Mouse (Mus musculus): Measurements from ENCODE around the gene Kifc1. TPM values are rescaled to one million over a fixed set of nuclear protein-coding genes. Genes with fewer than 3 reads are reported as not detected.

The Kifc1 gene
- under 1 TPM in 1 of 2 experiments, not detected in 1; 0.34 TPM for total RNA-seq (2021)
- long read RNA-seq, experiment 1, result 0 reads
- long read RNA-seq, experiment 2, result 0 reads

DNA sequence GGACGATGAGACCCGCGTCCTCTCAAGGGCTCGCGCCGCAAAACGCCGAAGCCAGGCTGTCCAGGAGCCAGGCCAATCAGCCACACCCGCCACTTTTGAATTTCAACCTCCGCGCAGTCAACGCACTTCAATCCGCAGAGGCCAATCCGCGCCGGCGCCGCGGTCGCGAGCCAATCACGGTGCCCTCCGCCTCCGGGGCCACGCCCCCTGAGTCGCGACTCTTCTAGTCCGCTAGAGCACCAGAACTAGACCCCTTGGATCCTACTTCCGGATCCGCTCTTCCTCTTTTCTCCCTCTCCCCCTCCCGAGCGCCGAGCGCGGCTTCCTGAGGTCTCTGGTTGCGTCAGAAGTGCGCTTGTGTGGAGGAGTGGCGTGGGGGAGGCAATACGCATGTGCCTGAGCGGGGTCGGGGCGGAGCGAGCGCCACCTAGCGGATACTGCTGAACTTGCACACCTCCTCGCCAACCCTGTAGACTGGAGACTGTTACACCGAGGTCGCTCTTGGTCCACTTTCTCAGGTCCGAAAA is at the start of gene Kifc1:
TSS of gene Kifc1 (minus strand) at position 129 of the 527 bp plus-strand sequence.
- DNase-seq (ENCODE audit: low spot score), result peak; percentile 99

DNA sequence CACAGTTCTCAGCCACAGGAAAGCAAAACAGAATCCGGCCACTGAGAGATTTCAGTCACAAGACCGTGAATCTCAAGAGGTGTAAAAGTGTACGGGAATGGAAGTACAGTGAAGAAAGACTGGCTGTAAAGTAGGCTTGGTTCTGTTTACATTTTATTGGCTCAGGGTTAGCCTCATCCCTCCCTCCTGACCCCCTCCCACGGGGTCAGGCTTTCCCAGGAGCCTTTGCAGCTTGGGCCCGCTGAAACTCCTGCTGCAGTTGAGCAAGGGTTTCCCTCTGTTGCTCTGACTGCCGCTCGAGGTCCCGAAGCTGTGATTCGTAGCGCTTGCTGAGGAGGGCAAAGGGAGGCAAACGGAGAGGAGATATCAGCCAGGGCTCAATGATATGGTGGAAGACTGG is 48.3 kb upstream of the Kifc1 start:
- no peak for DNase-seq (ENCODE audit: low spot score)

DNA sequence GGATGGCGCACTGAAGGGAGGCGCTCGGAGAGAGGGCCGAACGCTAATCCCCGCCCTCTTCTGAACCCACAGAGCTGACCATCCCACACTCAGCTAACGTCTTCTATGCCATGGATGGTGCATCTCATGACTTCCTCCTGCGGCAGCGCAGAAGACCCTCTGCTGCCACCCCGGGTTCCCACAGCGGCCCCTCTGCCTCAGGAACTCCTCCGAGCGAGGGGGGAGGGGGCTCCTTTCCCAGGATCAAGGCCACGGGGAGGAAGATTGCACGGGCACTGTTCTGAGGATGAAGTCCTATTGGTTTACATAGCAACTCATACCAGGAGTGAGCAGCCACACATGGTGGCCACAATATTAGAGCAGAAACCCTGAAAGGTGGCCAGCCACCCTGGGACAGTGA is 46.5 kb upstream of the Kifc1 start:
- no peak for DNase-seq (ENCODE audit: low spot score)

DNA sequence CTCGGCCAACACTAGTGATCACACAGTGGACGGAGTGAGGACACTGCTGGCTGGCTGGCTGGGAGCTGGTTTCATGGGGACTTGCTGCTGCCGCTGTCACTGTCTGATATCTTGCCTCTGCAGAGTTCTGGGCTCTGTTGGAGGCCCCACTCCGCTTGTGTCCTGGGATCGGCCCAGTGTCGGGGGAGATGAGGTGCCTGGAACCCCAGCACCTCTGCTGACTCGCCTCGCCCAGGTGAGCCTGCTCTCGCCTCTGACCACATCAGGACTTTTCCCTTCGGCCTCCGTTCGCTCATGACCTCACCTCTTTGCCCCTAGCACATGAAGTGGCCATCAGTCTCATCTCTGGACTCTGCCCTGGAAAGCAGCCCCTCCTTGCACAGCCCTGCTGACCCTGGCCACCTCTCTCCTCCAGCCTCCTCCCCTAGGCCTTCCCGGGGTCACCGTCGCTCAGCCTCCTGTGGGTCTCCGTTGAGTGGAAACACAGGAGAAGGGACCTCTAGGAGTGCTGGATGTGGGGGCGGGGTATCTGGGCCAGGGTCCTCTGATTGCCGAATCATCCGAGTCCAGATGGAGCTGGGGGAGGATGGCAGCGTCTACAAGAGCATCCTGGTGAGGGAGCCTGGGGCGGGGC is 45.1 kb upstream of the Kifc1 start:
- DNase-seq (ENCODE audit: low spot score), result no peak

DNA sequence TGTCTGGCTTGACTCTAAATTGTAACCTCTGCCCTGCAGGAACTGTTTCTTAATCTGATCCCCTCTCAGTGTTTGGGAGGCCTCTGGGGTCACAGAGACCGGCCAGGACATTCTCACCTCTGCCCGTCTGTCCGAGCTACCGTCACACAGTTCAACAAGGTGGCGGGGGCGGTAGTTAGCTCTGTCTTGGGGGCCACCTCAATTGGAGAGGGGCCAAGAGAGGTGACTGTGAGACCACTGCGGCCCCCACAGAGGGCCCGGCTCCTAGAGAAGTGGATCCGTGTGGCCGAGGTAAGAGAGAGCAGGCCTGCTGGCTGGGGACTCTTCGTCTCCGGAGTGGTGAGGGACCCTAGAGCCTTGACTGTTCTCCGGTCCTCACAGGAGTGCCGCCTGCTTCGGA is 42.5 kb upstream of the Kifc1 start:
- no peak for DNase-seq (ENCODE audit: low spot score)

DNA sequence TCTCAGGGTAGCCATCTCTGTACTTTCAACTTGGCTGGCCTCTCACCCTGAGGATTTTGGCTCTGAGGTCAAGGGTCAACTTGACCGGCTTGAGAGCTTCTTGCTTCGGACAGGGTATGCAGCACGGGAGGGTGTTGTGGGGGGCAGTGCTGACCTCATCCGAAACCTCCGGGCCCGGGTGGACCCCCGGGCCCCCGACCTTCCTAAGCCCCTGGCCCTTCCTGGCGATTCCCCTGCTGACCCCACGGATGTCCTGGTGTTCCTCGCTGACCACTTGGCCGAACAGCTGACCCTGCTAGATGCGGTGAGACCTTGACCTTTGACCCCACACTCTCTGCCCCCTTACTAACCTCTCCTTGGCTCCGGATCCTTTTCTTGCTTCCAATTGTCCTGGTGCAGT is 42.0 kb upstream of the Kifc1 start:
- no peak for DNase-seq (ENCODE audit: low spot score)

DNA sequence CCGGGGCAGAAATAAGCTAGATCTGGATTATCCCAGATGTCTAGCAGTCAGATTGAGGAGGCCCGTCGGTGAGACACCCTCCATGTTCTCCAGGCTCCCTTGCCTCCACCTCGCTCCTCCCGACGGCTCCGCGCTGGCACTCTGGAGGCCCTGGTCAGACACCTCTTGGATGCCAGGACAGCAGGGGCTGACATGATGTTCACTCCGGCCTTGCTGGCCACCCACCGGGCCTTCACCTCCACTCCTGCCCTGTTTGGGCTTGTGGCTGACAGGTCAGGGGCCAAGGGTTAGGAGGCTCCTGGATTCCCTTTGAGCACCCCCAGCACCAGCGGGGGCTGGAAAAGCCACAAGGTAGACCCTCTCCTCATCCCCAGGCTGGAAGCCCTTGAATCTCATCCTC is 41.5 kb upstream of the Kifc1 start:
- DNase-seq (ENCODE audit: low spot score), result no peak

DNA sequence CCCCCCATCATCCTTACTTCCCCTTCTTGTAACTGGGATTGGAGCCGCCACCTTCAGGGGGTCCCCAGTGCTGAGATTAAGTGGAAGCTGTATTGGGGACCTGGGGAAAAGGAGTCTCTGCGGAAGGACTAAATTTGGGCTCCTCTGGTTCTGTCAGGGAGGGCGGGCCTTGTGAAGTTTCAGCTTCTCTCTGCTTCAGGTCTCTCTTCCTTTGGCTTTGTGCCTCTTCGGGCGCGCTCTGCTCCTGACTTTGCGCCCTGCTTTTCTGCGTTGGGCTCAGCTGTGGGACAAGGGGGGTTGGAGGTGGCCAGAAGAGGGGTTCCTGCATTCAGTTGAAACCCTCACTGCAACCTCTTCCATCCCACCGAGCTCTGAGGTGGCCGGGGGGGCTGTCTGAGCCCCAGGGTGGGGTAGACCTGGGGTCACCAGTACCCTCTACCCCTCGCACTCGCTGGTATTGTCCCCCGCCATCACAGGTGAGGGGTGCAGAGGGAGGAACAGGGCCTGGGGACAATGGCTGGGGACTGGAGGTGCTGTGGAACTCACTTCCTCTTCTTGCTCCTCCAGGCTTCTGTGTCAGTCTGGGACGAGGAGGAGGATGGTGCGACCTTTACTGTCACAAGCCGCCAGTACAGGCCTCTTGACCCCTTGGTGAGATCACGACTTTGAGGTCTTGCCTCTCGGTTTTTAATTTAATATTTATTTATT is 40.9 kb upstream of the Kifc1 start:
- no peak for DNase-seq (ENCODE audit: low spot score)

DNA sequence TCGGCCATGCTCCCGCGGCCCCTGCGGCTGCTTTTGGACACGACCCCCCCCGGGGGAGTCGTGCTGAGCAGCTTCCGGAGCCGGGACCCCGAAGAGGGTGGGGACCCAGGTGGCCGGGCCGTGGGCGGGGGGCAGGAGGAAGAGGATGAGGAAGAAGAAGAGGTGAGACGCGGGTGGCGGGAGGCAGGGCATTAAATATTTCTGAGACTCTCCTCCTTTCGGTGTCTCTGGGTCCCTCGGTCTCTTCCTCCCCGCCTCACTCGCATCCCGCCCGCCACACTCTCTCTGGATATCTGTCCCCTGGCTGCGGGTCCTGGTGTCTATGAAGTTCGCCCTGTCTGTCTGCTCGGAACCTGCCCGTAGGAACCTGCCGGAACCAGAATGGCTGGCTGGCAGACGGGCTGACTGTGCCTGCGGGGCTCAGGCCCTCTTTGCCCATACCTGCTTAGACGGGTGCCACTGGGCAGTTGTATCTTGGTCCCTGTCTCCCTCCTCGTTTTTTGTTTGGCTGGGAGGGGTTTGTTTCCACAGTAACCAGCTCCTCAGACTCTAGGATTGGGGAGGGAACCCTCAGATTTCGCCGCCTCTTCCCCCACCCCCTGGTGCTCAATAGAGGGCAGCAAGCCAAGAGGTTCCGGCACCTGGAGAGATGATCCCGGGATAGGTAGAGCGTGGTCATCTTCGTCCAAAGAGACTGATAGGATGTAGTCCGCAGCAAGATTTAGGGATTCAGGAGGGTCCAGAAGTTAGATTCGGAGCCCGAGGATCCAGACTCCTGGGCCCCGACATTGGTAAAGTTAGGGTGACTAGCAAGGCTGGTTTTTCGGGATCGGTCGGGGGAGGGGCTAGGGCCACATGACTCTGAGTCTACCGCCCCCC is 40.1 kb upstream of the Kifc1 start:
- peak; percentile 53 for DNase-seq (ENCODE audit: low spot score)

DNA sequence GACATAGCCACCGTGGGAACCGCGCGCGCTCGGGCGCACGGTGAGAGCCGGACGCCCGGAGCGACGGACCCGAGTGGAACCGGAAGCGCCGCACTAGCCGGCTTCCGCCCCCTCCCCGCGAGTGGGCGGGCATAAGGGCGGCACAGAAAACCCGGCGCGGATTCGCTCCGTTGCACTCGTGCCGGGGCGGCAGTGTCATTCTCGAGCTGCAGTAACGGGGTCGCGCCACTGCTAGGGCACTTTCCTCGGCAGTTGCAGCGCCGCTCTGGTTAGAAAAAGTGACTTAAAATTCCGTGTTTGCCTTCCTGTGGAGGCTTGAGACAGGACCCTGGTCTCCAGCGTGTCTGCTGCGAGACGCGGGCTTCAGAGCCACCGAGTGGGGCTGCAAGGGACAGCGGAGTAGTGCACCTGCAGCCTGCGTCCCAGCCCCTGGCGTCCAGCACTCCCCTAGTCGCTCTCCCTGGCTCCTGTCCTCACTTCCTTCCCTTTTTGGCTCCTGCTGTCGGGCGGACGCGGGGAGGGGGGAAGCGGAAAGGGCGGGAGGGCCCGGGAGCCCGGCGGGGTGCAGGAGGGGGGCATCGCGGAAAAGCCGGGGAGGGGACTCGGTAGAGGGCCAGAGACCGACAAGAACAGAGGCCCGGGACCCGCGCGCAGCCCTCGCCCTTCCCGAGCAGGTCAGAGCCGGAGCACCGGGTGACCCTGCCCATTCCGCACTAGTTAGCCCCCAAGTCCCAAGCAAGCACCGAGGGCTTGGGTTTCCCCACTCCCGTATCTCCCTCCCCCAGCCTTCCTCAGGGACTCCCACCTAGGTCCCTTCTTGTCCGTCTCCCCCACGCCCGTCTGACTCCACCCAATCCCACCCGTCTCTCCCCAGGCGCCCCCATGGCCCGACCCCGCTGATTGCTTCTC is 39.2 kb upstream of the Kifc1 start, which contains the start of gene Rgl2:
TSS of gene Rgl2 (plus strand) at position 173 of the 909 bp plus-strand sequence.
- DNase-seq (ENCODE audit: low spot score), result peak; percentile 92

DNA sequence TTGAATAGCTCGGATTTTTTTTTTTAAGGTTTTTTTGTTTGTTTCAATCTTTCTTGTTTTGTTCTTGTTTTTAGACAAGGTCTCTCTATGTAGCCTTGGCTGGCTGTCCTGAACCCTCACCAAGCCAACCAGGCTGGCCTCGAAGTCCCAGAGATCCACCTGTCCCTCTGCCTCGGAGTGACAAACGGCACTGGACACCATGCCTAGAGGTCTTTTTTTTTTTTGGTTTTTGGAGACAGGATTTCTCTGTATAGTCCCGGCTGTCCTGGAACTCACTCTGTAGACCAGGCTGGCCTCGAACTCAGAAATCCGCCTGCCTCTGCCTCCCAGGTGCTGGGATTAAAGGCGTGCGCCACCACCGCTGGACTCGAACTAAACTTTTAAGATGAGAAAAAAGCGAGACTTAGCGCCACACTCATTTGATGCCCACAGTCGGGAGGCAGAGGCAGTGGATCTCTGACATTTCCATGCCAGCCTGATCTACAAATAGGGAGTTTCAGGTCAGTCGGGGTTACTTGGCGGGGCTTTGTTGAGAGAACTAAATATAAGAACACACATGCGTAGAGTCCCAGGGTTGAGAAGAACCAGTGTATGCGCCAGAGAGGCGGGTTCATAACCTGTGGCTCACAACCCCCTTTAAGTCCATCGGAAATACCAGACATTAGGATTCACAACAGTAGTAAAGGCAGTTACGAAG is 37.9 kb upstream of the Kifc1 start:
- no peak for DNase-seq (ENCODE audit: low spot score)

DNA sequence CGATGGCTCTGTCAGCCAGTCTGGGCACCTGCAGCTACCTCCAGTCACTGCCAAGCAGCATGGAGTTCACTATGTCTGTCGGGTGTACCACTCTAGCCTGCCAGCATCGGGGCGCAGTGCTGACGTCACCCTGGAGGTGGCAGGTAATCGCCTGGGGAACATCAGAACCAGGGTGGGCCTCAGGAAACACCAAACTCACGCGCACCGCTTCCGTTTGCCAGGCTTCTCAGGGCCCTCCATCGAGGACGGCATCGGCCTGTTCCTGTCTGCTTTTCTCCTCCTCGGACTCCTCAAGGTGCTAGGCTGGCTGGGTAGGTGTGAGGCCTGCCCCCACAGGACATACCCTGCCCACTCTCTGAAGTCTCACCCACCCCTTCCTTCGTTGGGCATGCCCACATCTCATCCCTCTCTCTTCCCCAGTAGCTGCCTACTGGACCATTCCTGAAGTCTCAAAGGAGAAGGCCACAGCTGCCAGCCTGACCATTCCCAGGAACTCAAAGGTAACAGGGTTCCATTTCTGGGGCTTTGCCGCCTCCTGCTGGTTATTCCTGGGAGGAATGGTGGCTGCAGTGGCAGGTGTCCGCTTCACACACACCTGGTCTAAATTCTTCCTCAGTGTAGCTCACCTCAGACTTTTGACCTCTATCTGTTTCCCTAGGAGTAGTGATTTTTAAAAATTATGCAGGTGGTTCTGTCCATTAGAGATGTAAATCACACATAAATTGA is 35.9 kb upstream of the Kifc1 start:
- DNase-seq (ENCODE audit: low spot score), result no peak

DNA sequence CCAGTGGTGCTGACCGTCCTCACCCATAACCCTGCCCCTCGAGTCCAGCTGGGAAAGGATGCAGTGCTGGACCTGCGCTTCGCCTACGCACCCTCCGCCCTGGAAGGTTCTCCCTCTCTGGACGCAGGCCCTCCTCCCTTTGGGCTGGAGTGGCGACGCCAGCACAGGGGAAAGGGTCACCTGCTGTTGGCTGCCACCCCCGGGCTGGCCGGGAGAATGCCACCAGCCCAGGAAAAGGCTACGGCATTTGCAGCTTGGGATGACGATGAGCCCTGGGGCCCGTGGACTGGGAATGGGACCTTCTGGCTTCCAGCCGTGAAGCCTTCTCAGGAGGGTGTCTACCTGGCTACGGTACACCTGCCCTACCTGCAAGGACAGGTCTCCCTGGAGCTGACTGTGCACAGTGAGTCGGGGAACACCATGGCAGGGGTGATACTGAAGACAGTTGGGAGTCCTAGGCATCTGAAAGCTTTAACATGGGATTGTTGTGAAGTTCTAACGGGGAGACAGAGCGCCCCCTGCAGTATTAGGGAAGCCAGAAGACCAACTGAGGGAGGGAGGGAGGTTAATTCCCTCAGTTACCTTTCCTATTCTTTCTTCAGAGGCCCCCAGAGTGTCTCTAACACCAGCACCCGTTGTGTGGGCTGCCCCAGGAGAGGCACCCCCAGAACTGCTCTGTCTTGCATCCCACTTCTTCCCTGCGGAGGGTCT is 35.1 kb upstream of the Kifc1 start:
- DNase-seq (ENCODE audit: low spot score), result no peak

DNA sequence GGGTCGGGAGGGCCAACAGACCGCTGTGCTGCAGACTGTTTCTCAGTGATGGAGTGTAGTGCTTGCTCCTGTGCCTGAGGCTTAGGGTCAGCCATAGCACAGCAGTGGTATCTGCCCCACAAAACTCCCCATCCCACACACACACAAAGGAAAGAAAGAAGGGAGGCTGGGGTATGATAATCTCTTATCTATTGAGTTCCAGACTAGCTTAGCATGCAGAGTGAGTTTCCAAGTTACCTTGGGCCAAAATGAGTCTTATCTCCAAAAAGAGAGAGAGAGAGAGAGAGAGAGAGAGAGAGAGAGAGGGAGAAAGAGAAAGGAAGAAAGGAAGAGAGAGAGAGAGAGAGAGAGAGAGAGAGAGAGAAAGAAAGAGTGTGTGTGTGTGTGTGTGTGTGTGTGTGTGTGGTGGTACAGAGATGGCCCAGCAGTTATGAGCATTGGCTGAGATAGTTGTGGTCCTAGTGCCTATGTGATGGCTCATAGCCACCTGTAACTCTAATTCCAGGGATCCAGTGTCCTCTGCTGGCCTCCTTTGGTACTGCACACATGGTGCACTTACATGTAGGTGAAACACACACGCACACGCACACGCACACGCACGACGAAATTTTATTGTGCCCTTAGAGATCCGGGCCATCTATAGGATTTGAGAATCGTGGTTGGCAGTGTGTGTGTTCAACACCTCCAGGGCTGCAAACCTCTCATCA is 34.3 kb upstream of the Kifc1 start:
- no peak for DNase-seq (ENCODE audit: low spot score)

DNA sequence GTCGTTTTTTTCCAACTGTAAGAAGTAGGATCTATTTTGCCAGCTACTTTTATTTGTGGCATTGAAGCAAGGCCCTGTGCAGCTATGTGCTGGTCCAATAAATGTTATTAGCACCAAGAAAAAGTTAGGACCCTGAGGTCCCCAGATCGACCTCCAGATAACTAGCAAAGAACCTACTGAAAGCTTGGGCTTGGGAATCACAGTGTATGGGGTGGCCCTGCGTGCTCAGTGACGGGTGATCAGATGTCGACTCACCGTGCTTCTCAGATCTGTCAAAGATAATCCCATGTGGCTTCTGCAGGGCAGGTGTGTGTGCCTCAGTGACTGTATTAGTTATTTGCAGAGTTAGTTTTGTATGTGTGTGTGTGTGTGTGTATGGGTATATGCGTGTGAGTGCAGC is 30.9 kb upstream of the Kifc1 start:
- DNase-seq (ENCODE audit: low spot score), result no peak

DNA sequence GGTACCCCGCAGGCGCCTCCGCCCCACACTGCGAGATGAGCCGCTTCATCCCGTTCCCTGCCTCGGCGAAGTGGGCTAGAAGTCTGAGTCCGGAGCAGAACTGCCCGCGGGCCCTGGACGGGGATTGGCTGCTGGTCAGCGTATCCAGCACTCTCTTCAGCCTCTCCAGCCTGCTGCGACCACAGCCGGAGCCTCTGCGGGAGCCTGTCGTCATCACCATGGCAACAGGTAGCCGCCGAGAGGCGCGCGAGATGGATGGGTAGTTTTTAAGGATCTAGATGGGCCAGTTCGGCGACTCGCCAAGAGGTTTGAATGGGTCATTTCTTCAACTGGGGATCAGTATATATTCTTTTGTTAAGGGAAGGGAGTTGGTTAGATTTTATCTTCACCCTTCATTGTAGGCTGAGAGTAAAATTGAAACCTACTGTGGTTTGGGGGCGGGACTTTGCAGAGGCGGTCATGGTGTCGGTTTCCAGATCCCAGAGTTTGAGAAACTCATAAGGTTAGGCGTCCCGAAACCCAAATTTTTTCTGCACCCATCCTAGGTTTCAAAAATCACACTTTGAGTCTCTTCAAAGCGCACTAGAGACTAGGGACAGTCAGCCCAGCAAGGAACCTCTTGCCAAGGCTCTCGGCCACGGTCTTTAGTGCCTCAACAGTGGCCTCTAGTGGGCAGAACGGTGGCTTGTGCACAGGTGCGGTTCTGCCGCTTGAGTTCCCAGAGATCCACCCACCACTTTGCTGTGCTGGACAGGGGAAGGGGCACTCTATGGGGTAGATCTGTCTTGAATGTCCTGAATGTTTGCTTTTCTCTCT is 30.0 kb upstream of the Kifc1 start:
- DNase-seq (ENCODE audit: low spot score), result peak; percentile 84

All from gastrocnemius, adult 18-20 months (tissue).